Mouse (Mus musculus) hindbrain, embryonic 14.5 days (tissue): ENCODE data around the gene Taf4. TPM values are rescaled to one million over a fixed set of nuclear protein-coding genes. Genes with fewer than 3 reads are reported as not detected.

Experiments
- ATAC-seq: fragments of 200-750 bp; cut with Nextera tagmentation; 2 replicates; pipeline ENCODE4 v1.8.0; 2017; ENCODE audit warnings: moderate number of reproducible peaks, mild to moderate bottlenecking, moderate TSS enrichment, moderate library complexity; ENCODE audit not compliant: low FRiP score
- DNase-seq: peaks from one replicate; pipeline ENCODE4 v3.0.0-alpha.2; 2015; ENCODE audit warnings: low spot score
- H3K27ac ChIP-seq: fragments of 300-500 bp; sonication (generic); 2 replicates; pipeline ENCODE4 v1.5.1; 2014; ENCODE audit warnings: mild to moderate bottlenecking, moderate library complexity
- H3K27me3 ChIP-seq: fragments of 300-500 bp; sonication (generic); 2 replicates; pipeline ENCODE4 v1.6.1; 2014; ENCODE audit warnings: mild to moderate bottlenecking, low read length, mixed read lengths; ENCODE audit not compliant: control insufficient read depth, insufficient read depth
- H3K36me3 ChIP-seq: fragments of 300-500 bp; sonication (generic); replicated peaks from 2 replicates; pipeline ENCODE4 v1.6.1; 2014; ENCODE audit not compliant: control insufficient read depth, insufficient read depth
- H3K4me1 ChIP-seq: fragments of 300-500 bp; sonication (generic); replicated peaks from 2 replicates; pipeline ENCODE4 v1.6.1; 2014; ENCODE audit warnings: antibody characterized with exemption, low read length, mixed read lengths; ENCODE audit not compliant: control insufficient read depth, insufficient read depth
- H3K4me2 ChIP-seq: fragments of 300-500 bp; sonication (generic); replicated peaks from 2 replicates; pipeline ENCODE4 v1.6.1; 2014; ENCODE audit warnings: mild to moderate bottlenecking, moderate library complexity
- H3K4me3 ChIP-seq: fragments of 300-500 bp; sonication (generic); replicated peaks from 2 replicates; pipeline ENCODE4 v1.5.1; 2014; ENCODE audit warnings: mild to moderate bottlenecking, low read length
- H3K9ac ChIP-seq: fragments of 300-500 bp; sonication (generic); 2 replicates; pipeline ENCODE4 v1.6.1; 2014
- H3K9me3 ChIP-seq: fragments of 300-500 bp; sonication (generic); 2 replicates; pipeline ENCODE4 v1.6.1; 2016; ENCODE audit warnings: low read length; ENCODE audit not compliant: control insufficient read depth
- WGBS: fragments of 180-500 bp; shearing (Covaris S2); extraction: QIAGEN DNeasy Blood & Tissue Kit; methylation state at CpG from one replicate; pipeline ENCODE4 v1.1.7; 2014; 5-methylcytosine and 5-hydroxymethylcytosine counted together
- polyA plus RNA-seq: library from polyadenylated mRNA; unstranded; fragments of >200 nt; fragmentation: Nextera tagmentation; extraction: Ambion mirVana; gene quantifications from 2 replicates; pipeline ENCODE4 v1.2.1, GENCODE M21; 2014

The Taf4 gene
- polyA plus RNA-seq, 1 experiment from 2014 or later: 4.4 TPM

- Histone ChIP-seq H3K27ac (no peak overlapping the region), H3K9me3 (no peaks in the 10 kb centered on the region), H3K4me3 (no peak overlapping the region), H3K4me1 (no peaks in the 10 kb centered on the region), H3K4me2 (no peak overlapping the region), H3K27me3 (no peaks in the 10 kb centered on the region), H3K9ac (no peak overlapping the region), H3K36me3 (0 out of 2 replicates have a peak, but pooled peaks cover 12% of the 10 kb centered on the region)
- ATAC-seq: no peak
- DNase-seq: no peak
- 92% methylated on average over 2 of the region's 2 CpGs for WGBS
These were observed 79.5 kb downstream of the Taf4 start for GRCm38 (mm10) chr2:179896949-179897348.

DNA sequence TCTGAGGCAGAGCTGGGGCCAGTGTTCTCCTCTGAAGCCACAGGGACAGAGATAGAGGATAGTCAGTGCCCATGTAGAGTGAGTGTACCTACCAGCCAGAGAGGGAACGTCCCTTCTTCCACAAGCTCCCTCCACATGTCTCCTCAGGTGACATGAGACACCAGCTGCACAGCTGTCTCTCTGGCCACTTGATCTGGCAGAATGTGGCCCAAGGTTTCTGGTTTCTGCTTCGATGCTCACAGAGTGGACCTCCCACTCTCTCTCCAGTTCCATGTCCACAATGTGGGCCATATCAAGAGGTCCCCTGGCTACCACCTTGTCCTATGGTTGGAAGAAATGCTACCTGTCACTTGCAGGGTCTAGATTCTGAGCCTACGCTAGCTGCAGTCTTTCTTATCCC lies 85.4 kb downstream of the Taf4 start:
- 87% methylated on average over 3 of the region's 3 CpGs for WGBS
- no peaks in the 10 kb centered on the region for H3K4me1 ChIP-seq
- H3K4me2 ChIP-seq: no peak overlapping the region
- H3K9me3 ChIP-seq: no peaks in the 10 kb centered on the region
- H3K9ac ChIP-seq: no peak overlapping the region
- no peak for DNase-seq
- H3K36me3 ChIP-seq: peaks cover 14% of the 10 kb centered on the region; the same call in 1 of the 2 replicates
- no peaks in the 10 kb centered on the region for H3K27me3 ChIP-seq
- no peak overlapping the region for H3K27ac ChIP-seq
- no peak overlapping the region for H3K4me3 ChIP-seq
- ATAC-seq: no peak

DNA sequence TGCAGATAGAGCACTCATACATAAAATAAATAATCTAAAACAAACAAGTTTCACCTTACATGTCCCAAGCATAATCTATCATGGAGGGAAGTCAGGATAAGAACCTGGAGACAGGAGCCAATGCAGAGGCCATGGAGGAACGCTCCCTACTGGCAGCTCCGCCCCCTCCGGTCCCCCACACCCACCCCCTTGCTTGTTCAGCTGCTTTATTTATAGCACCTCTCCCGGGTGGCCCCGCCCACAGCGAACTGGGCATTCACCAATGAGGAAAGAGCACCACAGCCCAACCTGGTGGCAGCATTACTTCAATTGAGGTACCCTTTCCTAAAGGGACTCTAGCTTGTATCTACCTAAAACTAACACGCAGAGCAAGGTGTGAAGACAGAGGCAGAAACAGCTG lies 91.9 kb downstream of the Taf4 start:
- 47% methylated on average over 7 of the region's 7 CpGs for WGBS
- Histone ChIP-seq H3K27me3 (no peaks in the 10 kb centered on the region), H3K4me3 (no peak overlapping the region), H3K4me1 (no peaks in the 10 kb centered on the region), H3K9ac (no peak overlapping the region), H3K4me2 (no peak overlapping the region), H3K9me3 (no peaks in the 10 kb centered on the region), H3K36me3 (peaks cover 6% of the 10 kb centered on the region; the same call in 1 of the 2 replicates), H3K27ac (no peak overlapping the region)
- ATAC-seq (no peak), DNase-seq (no peak)

GRCm38 (mm10) chr2:179877551-179878215 lies 98.8 kb downstream of the Taf4 start:
- Histone ChIP-seq H3K9ac (no peak overlapping the region), H3K4me2 (no peak overlapping the region), H3K4me1 (no peaks in the 10 kb centered on the region), H3K36me3 (no peaks in the 10 kb centered on the region), H3K4me3 (no peak overlapping the region), H3K27ac (no peak overlapping the region), H3K27me3 (no peaks in the 10 kb centered on the region), H3K9me3 (no peaks in the 10 kb centered on the region)
- DNase-seq: no peak
- ATAC-seq: no peak
- WGBS: 66% methylated on average over 9 of the region's 9 CpGs

- DNase-seq: peak; percentile 95
- Histone ChIP-seq H3K36me3 (no peaks in the 10 kb centered on the region), H3K4me1 (0 out of 2 replicates have a peak, but pooled peaks cover under 1% of the 10 kb centered on the region), H3K9me3 (no peaks in the 10 kb centered on the region), H3K4me3 (no peak overlapping the region), H3K4me2 (no peak overlapping the region), H3K27me3 (no peaks in the 10 kb centered on the region), H3K9ac (no peak overlapping the region), H3K27ac (no peak overlapping the region)
- WGBS: 4% methylated on average over 3 of the region's 3 CpGs
- peak; percentile 56; the same call in 1 of the 2 replicates for ATAC-seq
These were observed 101.3 kb downstream of the Taf4 start for GRCm38 (mm10) chr2:179875147-179875546.

DNA sequence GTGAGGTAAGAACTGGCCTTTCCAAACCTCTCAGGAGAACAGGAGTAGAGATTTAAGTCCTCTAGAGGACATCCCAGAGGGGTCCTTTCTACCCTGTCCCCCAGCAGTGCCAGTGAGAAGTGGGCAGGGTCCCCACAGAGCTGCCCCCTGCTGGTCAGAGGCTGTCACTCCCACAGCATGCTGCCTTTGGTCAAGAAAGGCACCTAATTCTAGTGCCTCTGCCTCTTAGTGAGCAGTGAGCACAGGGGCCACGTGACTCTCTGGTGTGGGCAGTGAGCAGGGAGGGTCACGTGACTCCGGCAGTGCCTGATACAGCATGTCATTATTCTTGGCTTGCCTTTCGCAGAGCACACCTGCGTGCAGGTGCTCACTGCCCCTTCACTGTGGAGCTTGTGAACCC lies 103.1 kb downstream of the Taf4 start:
- no peak overlapping the region for H3K9ac ChIP-seq
- no peak overlapping the region for H3K27ac ChIP-seq
- no peak overlapping the region for H3K4me3 ChIP-seq
- no peaks in the 10 kb centered on the region for H3K36me3 ChIP-seq
- DNase-seq: no peak
- H3K27me3 ChIP-seq: no peaks in the 10 kb centered on the region
- peaks cover 9% of the 10 kb centered on the region for H3K4me1 ChIP-seq
- ATAC-seq: no peak
- no peak overlapping the region for H3K4me2 ChIP-seq
- no peaks in the 10 kb centered on the region for H3K9me3 ChIP-seq
- 48% methylated on average over 5 of the region's 5 CpGs for WGBS

GRCm38 (mm10) chr2:179872724-179873123 lies 103.7 kb downstream of the Taf4 start:
- no peak for ATAC-seq
- Histone ChIP-seq H3K9ac (no peak overlapping the region), H3K27ac (no peak overlapping the region), H3K4me3 (no peak overlapping the region), H3K4me1 (peaks cover 9% of the 10 kb centered on the region), H3K9me3 (no peaks in the 10 kb centered on the region), H3K4me2 (no peak overlapping the region), H3K36me3 (no peaks in the 10 kb centered on the region), H3K27me3 (no peaks in the 10 kb centered on the region)
- 68% methylated on average over 5 of the region's 5 CpGs for WGBS
- peak; percentile 70 for DNase-seq

GRCm38 (mm10) chr2:179869871-179870270 lies 106.6 kb downstream of the Taf4 start:
- Histone ChIP-seq H3K27me3 (no peaks in the 10 kb centered on the region), H3K9ac (no peak overlapping the region), H3K36me3 (no peaks in the 10 kb centered on the region), H3K4me1 (peaks cover 9% of the 10 kb centered on the region), H3K4me3 (no peak overlapping the region), H3K9me3 (no peaks in the 10 kb centered on the region), H3K27ac (peak overlapping the region; percentile 58; the same call in 1 of the 2 replicates), H3K4me2 (no peak overlapping the region)
- WGBS: 29% methylated on average over 2 of the region's 2 CpGs
- ATAC-seq (peak; percentile 75), DNase-seq (peak; percentile 41)

- no peak for ATAC-seq
- no peaks in the 10 kb centered on the region for H3K27me3 ChIP-seq
- 81% methylated on average over 3 of the region's 3 CpGs for WGBS
These were observed 108.8 kb downstream of the Taf4 start for GRCm38 (mm10) chr2:179867669-179868068.

DNA sequence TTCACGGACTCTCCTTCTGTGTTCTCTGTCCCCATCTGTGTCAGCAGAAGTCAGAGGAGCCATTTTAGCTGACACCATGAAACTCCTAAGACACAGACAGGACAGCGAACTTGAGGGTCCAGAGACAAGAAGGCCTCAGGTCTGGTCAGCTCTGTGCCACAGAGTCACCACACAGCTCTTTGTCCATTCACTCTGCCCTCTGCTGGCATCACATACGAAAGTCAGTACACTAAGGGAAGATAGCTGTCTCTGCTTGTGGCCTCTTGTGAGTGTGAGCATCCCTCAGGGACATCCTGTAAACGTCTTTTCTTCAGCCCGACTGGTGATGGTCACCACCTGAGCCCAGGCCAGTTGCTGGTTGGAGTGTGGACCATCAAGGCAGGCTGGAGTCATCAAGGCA lies 111.3 kb downstream of the Taf4 start:
- Histone ChIP-seq H3K4me3 (no peak overlapping the region), H3K4me1 (peaks cover 8% of the 10 kb centered on the region), H3K9me3 (no peaks in the 10 kb centered on the region), H3K4me2 (no peak overlapping the region), H3K36me3 (no peaks in the 10 kb centered on the region), H3K27me3 (no peaks in the 10 kb centered on the region), H3K9ac (no peak overlapping the region), H3K27ac (no peak overlapping the region)
- DNase-seq (no peak), ATAC-seq (no peak)
- 64% methylated on average over 5 of the region's 5 CpGs for WGBS

More at GRCm38 (mm10) chr2:179867669-179868068, 108.8 kb downstream of the Taf4 start:
- no peak overlapping the region for H3K9ac ChIP-seq
- H3K9me3 ChIP-seq: no peaks in the 10 kb centered on the region
- H3K4me3 ChIP-seq: no peak overlapping the region
- no peak overlapping the region for H3K27ac ChIP-seq
- H3K4me1 ChIP-seq: peaks cover 9% of the 10 kb centered on the region
- H3K36me3 ChIP-seq: no peaks in the 10 kb centered on the region
- DNase-seq: no peak
- H3K4me2 ChIP-seq: no peak overlapping the region
